Mouse (Mus musculus) lung, adult 18-20 months (tissue): ENCODE results near the gene Ubald2.
"Not testable (repeated sequence)": the region's sequence is repeated elsewhere in the genome, so short reads cannot be mapped to it uniquely, and the experiment has no call there.

Source experiments
- DNase-seq, 2 experiments: peaks; one replicate each; pipeline ENCODE4 v3.0.0; 2022; ENCODE audit warnings: mixed read lengths in 2 of 2

Ubald2 gene

DNA sequence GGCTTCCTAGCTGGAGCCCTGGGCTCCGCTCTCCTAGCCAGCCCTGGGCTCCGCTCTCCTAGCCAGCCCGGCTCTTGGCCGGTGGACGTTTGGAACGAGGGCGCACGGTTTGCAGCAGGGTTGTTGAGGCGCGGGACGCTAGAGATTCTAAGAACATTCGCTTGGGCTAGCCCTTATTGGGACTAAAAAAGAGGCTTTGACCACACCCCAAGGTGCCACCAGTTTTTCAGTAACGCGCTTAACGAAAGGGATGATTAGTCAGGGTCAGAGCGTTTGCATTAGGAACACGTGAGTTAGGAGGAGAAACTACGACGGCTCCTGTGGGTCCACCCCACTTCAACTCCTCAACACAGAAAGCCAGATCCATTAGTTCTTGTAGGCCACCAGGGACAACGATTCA lies 32.2 kb downstream of the Ubald2 start, which contains the start of gene Qrich2:
Gene Qrich2 (minus strand): TSS at position 101 of the 400 bp plus-strand sequence.
- DNase-seq: no peak

DNA sequence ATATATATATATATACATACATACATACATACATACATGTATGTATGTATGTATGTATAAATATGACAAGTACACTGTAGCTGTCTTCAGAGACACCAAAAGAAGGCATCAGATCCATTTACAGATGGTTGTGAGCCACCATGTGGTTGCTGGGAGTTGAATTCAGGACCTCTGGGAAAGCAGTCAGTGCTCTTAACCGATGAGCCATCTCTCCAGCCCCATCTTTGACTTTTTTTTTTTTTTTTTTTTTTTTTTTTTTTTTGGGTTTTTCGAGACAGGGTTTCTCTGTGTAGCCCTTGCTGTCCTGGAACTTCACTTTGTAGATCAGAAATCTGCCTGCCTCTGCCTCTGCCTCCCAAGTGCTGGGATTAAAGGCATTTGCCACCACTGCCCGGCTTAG lies 34.4 kb downstream of the Ubald2 start:
- not testable (repeated sequence) for DNase-seq

DNA sequence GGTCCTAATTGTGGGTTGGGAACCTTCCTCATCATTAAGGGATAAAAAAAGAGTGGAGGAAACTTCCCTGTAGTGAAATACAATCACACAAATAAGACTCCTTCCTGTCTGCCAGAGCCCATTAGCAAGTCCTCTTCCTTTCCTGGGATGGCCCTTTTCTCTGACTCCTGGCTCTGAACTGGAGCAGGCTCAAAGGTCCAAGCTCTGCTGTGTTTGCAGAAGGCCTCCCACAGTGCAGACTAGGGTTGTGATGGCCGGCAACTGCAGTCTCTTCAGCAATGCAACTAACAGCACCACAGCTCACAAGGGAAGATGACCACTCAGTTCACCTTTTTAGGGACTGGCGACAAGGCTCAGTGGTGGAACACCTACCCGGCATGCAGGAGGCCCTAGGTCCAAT lies 36.4 kb downstream of the Ubald2 start:
- no peak for DNase-seq

DNA sequence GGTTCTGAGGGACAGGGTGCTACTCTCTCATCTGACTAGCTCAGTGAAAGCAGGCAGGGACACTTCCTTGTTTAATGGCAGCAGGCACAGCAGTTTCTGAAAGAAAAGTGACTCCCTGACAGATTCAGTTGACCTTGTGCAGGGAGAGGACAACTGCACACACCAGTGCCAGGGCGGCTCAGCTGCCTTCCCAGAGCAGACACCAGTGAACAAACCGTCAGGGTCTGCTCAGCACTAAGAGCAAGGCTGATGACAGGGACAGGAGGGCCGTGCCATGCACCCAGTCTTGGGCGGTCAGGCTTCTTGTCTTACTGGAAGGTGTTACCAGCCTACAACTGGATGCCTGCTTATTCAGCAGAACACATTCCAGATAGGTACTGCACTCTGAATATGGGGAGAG lies 37.0 kb downstream of the Ubald2 start:
- no peak for DNase-seq

DNA sequence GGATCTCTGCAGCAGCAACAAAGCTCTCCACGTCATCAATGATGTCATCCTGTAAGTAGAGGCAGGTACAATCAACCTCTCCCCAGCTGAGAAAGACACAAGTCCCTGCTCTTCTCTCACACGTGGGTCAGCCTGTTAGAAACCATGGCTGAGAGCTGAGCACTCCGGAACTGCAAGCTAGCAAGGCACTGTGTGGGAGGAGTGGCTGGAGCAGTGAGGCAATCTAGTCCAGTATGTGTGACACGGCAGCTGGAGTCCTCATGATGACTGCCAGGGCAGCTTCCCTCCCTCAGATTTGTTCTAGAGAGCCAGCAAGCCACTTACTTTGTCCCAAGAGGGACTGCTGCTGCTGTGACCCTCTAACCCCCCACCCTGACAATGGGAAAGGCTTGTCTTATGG lies 38.4 kb downstream of the Ubald2 start:
- DNase-seq: no peak

DNA sequence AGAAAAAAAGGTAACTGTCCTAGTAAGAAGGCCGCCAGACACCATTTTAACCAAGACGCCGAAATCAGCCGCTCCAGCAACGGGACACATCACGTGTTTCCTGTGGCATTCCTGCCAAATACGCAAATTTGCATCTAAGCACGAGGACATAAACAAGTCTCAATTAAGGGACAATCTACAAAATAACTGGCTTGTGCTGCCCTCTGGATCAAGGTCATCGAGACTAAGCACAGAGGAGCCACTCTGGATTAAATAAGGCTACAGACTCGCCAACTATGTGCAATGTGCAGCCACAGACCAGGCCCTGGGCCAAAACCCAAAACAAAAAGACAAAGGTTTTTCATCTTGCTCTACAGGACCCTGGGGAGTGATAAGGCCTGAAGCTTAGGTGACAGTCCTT lies 42.1 kb downstream of the Ubald2 start:
- DNase-seq: no peak

DNA sequence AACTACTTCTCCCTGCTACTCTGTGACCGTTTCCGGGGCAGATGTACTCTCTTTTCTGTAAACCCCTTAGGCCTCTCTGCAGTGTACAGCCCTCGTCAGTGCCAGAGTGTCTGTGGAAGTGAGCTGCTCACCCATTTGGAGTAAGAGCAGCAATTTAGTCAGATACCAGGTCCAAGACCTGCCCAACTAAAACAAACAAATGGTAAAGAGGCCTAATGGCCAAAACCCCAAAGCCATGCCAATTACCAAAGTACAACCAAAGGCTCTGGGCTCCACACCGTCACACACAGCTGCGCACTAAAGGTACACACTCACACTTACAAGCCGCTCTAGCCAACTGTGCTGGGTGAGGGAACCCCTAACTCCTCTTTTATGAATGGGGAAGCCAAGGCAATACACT lies 42.8 kb downstream of the Ubald2 start:
- DNase-seq: no peak

DNA sequence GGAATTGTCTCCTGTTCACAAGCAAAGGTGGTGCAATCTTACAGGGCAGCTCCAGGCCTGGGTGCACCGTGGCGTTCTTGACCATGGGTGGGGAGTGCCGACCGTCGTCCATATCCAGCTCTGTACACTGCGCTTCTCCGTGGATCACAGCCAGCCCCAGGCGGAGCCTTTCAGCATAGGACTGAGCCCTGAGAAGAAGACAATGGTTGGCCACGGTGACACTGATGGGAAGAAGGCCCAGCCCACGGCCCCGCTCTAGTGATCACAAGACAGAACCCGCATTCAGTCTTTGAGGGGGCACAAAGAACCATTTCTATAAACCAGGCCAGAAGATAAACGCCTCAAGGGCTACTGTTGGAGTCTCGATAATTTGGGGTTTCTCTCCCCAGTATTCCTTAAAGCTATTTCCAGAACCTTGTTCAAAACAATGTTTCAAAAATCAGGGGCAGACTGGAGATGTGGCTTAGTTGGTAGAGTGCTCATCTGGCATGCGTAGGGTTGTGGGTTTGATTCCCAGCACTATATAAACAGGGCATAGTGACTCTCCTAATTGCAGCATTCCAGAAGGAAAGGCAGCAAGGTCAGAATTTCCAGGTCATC lies 43.4 kb downstream of the Ubald2 start:
- no peak for DNase-seq

DNA sequence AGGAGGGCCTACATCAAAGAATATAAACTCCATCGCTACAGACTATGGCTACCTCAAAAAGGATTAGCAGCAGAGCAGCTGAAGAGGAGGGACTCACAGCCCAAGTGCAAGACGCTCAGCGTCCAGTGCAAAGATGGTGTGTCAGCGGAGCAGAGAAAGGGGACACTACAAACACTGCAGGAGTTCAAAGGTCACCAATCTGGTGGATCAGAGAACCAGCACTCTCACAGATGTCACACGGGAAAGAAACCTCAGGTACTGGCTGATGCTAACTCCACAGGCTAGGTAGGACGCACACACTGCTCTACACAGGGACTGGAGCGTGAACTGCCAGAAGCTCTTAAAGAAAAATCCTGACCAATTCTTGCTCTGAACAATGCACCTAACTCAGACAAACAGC lies 45.1 kb downstream of the Ubald2 start:
- DNase-seq: no peak

DNA sequence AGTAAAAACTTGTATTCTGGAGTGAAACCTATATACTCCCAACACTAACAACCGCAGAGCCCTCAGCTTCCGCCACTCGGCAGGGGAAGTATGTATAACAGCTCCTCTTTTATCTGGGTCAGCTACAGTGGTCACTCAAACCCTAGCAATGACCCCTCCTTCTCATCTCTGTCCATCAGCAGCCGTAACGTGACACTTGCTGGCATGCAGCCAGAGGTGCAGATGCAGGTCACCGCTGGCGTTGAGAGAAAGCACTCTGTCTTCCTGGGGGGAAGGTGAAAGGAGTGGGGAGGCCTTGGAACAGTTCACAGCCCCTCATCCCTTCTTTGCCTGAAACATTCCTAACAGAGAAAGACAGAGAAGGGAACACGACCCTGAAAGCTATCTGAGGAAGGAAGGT lies 45.9 kb downstream of the Ubald2 start:
- DNase-seq: no peak

DNA sequence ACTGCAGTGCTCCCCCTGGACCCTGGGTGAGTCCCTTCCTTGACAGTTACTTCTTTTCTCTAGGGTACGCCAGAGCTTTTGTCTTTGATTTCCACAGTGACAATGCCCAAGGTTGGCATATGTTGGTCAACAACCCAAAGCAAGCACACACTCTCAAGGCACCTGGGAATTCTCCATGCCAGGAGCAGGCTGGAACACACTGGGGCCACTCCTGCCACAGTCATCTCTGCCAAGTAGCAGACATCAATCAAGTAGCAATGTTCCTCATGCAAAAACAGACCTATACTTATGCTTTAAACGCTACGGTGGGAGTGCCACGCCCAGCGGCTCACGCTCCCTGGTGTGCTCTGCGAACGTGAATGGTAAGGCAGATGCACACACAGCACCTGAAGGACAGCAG lies 47.1 kb downstream of the Ubald2 start:
- no peak for DNase-seq

DNA sequence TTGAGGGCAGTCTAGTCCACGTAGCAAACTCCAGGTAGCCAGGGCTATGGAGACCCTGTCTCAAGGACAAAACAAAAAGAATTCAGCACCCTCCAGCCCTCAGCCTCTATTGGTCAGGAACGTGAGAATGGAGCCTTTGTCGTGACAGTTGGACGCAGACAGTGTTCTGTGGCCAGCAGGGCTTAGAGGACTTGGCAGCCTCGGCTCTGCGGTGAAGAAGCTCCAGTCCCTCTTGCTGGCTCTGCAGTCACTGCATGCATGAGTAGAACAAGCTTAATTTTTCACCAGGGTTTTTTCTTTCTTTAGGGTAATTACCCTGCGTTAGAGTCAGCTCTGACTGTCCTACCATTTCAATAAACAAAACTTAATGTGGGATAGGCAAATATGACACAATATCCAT lies 47.9 kb downstream of the Ubald2 start:
- DNase-seq: no peak

DNA sequence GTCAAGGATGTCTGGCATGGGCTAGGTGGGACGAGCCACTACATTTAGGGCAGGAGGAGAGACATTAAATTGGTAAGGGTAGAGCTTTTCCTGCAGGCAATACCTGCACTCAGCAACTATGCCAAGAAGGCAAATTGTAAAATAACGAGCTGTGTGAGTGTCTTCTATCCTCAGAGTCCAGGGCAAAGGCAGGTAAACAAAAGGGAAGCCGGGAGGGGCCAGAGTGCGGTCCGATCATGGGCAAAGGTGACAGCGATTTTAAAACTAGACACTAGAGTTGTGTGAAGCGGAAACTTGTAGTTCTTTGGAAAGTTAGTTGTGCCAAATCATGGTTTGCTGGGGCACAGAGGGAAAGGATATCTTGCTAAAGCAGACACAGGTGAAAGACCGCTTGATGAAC lies 50.4 kb downstream of the Ubald2 start:
- DNase-seq: no peak

DNA sequence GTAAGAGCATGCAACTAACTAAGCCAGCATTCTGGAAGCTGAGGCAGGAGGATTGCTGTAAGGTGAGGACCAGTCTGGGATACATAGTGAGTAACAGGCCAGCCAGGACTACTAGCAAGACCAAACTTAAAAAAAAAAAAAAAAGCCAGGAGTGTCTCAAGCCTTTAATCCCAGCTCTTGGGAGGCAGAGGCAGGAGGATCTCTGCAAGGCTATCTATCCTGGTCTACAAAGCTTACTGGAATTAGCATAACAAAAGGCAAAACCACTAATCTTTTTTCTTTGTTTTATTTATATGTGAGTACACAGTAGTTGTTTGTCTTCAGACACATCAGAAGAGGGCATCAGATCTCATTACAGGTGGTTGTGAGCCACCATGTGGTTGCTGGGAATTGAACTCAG lies 54.3 kb downstream of the Ubald2 start:
- no peak for DNase-seq
